Mouse (Mus musculus) cerebellum, adult 2 months (tissue): Measurements from ENCODE around the gene Cwc25. TPM values are rescaled to one million over a fixed set of nuclear protein-coding genes. Genes with fewer than 3 reads are reported as not detected.
A peak's percentile ranks its signal among the peaks of the same experiment; 100 is the strongest.

ENCODE experiments used
- DNase-seq, 2 experiments: peaks; one replicate each; pipeline ENCODE4 v3.0.0; 2021
- H3K27ac ChIP-seq: fragments of 200-500 bp; 2 replicates; pipeline ENCODE4 v1.5.1; 2012; ENCODE audit warnings: low read length, control low read depth, inconsistent platforms; ENCODE audit not compliant: insufficient read depth
- H3K27me3 ChIP-seq: fragments of 200-500 bp; 2 replicates; pipeline ENCODE4 v1.6.1; 2012; ENCODE audit warnings: inconsistent platforms, mild to moderate bottlenecking, low read length, moderate library complexity; ENCODE audit not compliant: control insufficient read depth, insufficient read depth
- H3K4me1 ChIP-seq: fragments of 200-500 bp; 2 replicates; pipeline ENCODE4 v1.6.1; 2011; ENCODE audit warnings: low read length; ENCODE audit not compliant: control insufficient read depth, insufficient read depth
- H3K4me3 ChIP-seq: fragments of 200-500 bp; replicated peaks from 2 replicates; pipeline ENCODE3; 2011; ENCODE audit warnings: mild to moderate bottlenecking, low read depth, low read length, control low read depth; ENCODE audit not compliant: insufficient read depth
- CTCF ChIP-seq: fragments of 200-500 bp; IDR thresholded peaks from 2 replicates; pipeline ENCODE4 v1.5.1; 2011; ENCODE audit warnings: low read depth, mild to moderate bottlenecking, control low read depth, low read length, moderate library complexity, borderline replicate concordance; ENCODE audit not compliant: insufficient read depth
- POLR2A ChIP-seq: fragments of 200-500 bp; IDR thresholded peaks from 2 replicates; pipeline ENCODE4 v1.6.1; 2011; ENCODE audit warnings: low read length, control low read depth, borderline replicate concordance; ENCODE audit not compliant: insufficient read depth
- WGBS: fragments of 180-500 bp; shearing (Covaris S2); methylation state at CpG from one replicate; pipeline ENCODE4 v1.1.7; 2018; 5-methylcytosine and 5-hydroxymethylcytosine counted together
- polyA plus RNA-seq: library from polyadenylated mRNA; depleted of rRNA; stranded (reverse); fragments of >200 nt; gene quantifications from 2 replicates; pipeline ENCODE4 v1.2.3, GENCODE M21; 2012

Gene Cwc25
- polyA plus RNA-seq, 1 experiment: 17.7 TPM

GRCm38 (mm10) chr11:97702393-97702745 is 64.0 kb downstream of the Cwc25 start:
- Histone ChIP-seq H3K4me3 (peak overlapping the region; percentile 91), H3K4me1 (peaks cover 3% of the 10 kb centered on the region), H3K27ac (peak overlapping the region; percentile 53), H3K27me3 (no peaks in the 10 kb centered on the region)
- no peak for TF ChIP-seq POLR2A
- TF ChIP-seq CTCF: no peak
- peak; percentile 86 to 91 for DNase-seq
- WGBS: under 1% methylated on average over 24 of the region's 24 CpGs

- no peak for TF ChIP-seq CTCF
- TF ChIP-seq POLR2A: no peak
- peaks cover 3% of the 10 kb centered on the region for H3K4me1 ChIP-seq
- no peak overlapping the region for H3K27ac ChIP-seq
- DNase-seq: no peak
- H3K27me3 ChIP-seq: no peaks in the 10 kb centered on the region
- 42% methylated on average over 15 of the region's 15 CpGs for WGBS
- peak overlapping the region; percentile 91 for H3K4me3 ChIP-seq
Measured at GRCm38 (mm10) chr11:97701581-97702392, 64.6 kb downstream of the Cwc25 start.

GRCm38 (mm10) chr11:97700746-97701580 is 65.4 kb downstream of the Cwc25 start:
- peak overlapping the region; percentile 91 for H3K27ac ChIP-seq
- H3K4me3 ChIP-seq: peak overlapping the region; percentile 92
- 17% methylated on average over 30 of the region's 30 CpGs for WGBS
- no peaks in the 10 kb centered on the region for H3K27me3 ChIP-seq
- TF ChIP-seq CTCF (no peak), POLR2A (no peak)
- H3K4me1 ChIP-seq: peaks cover 3% of the 10 kb centered on the region
- no peak for DNase-seq

- H3K27me3 ChIP-seq: no peaks in the 10 kb centered on the region
- TF ChIP-seq CTCF (no peak), POLR2A (peak; percentile 44; the same call in 1 of the 2 replicates)
- H3K4me3 ChIP-seq: peak within 1 kb of the TSS; percentile 92
- peaks cover 9% of the 10 kb centered on the region for H3K4me1 ChIP-seq
- DNase-seq: peak; percentile 88 to 89
- H3K27ac ChIP-seq: peak within 1 kb of the TSS; percentile 91
- under 1% methylated on average over 85 of the region's 85 CpGs for WGBS
Measured at GRCm38 (mm10) chr11:97700003-97700745, 66.2 kb downstream of the Cwc25 start, which contains the start of gene Pcgf2. Gene Pcgf2, minus strand, starts transcription at chr11:97700497.

- Histone ChIP-seq H3K27me3 (no peaks in the 10 kb centered on the region), H3K27ac (peak overlapping the region; percentile 91), H3K4me3 (peak overlapping the region; percentile 92), H3K4me1 (peaks cover 8% of the 10 kb centered on the region)
- DNase-seq: peak; percentile 84 to 87
- TF ChIP-seq POLR2A (peak; percentile 87; the same call in 1 of the 2 replicates), CTCF (no peak)
- WGBS: 0% methylated on average over 9 of the region's 9 CpGs
Measured at GRCm38 (mm10) chr11:97699626-97700002, 66.7 kb downstream of the Cwc25 start.

- Histone ChIP-seq H3K4me3 (peak overlapping the region; percentile 92), H3K4me1 (peaks cover 13% of the 10 kb centered on the region), H3K27me3 (no peaks in the 10 kb centered on the region), H3K27ac (no peak overlapping the region)
- under 1% methylated on average over 63 of the region's 63 CpGs for WGBS
- TF ChIP-seq CTCF (no peak; the same call in 1 of the 2 replicates), POLR2A (no peak)
- peak; percentile 66 to 69 for DNase-seq
Measured at GRCm38 (mm10) chr11:97698741-97699611, 67.4 kb downstream of the Cwc25 start.
